Mouse (Mus musculus): Measurements from ENCODE around the gene Sertad1.

The Sertad1 gene

DNA sequence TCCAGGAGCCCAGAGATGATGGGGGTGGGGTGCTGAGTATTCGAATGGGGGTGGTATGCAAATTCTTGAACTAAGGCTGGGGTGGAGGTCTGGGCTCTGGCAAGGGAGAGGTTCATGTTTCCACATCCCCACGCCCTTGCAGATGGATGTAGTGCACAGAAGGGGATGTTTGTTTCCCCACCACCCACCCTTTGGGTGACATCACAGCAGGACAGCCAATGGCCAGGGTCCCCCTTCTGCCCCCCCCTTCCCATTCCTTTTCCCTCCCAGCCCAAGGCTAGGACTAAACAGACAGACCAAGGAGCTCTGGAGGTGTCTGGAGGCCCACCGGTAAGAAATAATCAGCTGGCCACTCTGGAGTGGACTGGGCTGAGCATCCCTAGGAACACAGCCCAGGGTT is 12.3 kb downstream of the Sertad1 start, which contains the start of gene Prx:
Gene Prx, plus strand, starts transcription at position 289 of the 400 bp plus-strand sequence.
- no peak for DNase-seq (ENCODE audit: low read depth, low spot score)

DNA sequence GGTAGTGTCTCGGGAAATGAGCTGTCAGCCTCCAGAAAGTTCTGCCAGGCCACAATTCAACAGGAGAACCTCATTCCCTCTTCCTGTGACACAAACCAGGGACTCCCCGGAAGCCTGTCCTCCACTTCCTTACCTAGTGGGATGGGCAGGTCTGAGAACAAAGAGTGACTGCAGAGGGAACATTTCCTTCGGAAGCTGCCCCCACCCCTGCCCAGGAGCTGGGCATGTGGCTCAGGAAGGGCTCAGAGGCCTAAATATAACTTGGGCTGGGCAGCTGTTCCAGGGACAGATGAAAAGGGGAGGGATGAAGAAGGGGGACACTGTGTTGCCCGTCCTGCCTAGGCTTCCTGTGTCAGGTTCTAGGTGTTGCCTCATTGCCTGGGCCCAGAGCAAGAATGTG is 14.9 kb downstream of the Sertad1 start:
- DNase-seq (ENCODE audit: low read depth, low spot score) = no peak

DNA sequence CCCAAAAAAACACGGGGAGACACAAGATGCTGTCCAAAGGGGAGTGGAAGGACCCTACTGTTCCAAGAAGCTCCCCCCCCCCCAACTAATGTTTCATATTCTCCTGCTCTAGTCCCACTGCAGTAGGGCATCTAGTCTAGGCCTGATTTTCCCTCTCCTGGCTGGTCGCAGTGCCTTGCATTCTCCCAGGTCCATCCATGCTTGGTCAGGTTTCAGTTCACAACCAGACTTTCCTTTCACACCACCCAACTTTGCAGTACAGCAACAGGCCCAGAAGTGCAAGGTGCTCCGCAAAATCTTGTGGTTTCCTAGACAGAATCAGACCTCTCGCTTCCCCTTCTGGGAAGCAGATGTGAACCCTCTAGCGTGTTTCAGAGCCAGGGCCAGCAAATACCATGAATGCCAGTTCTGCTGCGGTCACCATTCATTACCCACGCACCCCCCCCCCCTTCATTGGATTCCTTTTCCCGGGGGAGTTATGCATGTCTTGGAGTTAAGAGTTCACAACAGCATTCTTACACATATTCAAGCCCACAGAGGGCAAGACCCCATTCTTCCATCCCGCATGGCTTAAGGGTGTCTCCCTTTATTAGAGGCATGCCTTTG is 20.2 kb downstream of the Sertad1 start:
- DNase-seq (ENCODE audit: low read depth, low spot score) = no peak

DNA sequence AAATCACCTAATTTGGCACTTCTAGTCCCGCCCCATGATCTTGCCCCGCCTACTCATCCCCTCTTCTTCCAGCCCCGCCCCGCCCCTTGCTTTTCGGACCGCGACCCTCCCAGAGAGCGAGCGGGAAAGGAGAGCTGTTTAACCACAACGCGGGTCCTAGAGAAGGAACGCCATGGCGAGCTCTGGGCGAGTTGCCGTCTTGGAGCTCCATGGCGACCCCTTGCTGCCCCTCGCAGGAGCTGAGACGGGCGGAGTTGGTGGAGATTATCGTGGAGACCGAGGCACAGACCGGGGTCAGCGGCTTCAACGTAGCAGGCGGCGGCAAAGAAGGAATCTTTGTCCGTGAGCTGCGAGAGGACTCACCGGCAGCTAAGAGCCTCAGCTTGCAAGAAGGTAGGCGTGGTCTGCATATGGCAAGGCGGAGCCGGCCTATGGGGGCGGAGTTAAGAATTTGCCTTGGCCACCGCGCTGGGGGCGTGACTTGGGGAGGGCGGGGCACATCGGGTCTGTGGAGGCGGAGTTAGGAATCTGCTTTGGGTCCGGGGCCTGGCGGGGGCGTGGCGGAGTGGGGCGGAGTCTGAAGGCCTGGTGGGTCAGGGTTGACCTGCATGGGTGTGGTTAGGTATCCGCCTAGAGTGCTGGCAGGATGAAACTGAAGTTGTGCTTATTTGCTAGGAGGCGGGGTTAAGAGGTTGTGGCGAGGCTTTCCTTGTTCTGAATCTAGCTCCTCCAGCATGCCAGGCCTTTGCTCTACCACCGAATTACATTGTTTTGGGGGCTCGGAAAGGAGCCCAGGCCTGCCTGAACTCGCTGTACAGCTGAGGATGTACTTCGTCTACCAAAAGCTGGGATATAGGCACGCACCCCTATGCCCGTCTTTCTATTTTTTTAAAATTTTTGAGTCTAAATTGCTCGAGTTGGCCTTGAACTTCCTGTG is 21.3 kb downstream of the Sertad1 start:
- DNase-seq (ENCODE audit: low read depth, low spot score) = peak; percentile 98

DNA sequence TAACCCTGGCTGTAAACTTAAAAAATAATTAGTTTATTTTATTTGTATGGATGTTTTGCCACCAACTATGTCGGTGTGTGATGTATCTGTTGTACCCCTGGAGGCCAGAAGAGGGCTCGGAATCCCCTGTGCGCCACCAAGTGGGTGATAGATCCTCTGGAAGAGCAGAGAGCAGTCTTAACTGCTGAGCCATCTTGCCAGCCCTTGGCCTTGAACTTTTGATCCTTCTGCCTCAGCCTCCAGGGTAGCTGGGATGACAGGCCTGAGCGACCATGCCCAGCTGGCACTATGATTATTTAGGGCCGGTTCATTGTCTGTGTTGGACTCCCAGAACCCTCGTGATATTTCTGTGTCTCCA is 21.9 kb downstream of the Sertad1 start:
- peak; percentile 54 for DNase-seq (ENCODE audit: low read depth, low spot score)

DNA sequence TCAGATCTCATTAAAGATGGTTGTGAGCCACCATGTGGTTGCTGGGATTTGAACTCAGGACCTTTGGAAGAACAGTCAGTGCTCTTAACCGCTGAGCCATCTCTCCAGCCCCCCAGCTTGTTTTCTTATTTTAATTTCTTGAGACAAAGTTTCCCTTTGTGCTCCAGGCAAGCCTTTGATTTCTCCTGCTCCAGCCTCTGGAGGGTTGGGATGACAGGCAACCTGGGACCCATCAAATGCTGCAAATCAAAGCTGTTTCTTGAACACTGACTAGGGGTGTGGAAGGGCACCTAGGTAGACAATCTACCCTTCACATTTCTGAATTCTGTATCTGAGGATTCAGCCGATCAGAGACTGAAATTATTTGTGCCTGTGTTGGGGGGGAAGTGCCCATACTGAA is 24.1 kb downstream of the Sertad1 start:
- no peak for DNase-seq (ENCODE audit: low read depth, low spot score)

DNA sequence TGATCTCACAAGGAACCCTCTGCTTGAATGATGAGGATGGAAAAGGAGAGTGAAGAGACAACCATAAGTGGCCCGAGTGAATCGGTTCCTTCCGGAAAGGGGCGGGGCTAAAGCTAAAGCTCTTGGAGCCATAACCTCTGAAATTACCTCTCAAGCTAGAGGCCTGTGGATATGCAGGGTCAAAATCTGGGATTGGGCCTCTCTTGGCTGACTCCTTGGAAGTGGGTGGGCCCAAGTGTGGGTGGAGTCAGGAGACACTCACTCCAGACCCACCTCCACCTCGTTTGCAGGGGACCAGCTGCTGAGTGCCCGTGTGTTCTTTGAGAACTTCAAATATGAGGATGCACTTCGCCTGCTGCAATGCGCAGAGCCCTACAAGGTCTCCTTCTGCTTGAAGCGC is 28.3 kb downstream of the Sertad1 start:
- no peak for DNase-seq (ENCODE audit: low read depth, low spot score)

DNA sequence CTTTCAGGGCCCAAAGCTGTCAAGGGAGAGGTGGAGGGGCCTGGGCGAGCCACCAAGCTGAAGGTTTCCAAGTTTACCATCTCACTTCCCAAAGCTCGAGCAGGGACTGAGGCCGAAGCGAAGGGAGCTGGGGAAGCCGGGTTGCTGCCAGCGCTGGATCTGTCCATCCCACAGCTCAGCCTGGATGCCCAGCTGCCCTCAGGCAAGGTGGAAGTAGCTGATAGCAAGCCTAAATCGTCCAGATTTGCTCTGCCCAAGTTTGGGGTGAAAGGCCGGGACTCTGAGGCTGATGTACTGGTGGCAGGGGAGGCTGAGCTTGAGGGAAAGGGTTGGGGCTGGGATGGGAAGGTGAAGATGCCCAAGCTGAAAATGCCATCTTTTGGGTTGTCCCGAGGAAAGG is 31.6 kb downstream of the Sertad1 start:
- DNase-seq (ENCODE audit: low read depth, low spot score) = no peak

DNA sequence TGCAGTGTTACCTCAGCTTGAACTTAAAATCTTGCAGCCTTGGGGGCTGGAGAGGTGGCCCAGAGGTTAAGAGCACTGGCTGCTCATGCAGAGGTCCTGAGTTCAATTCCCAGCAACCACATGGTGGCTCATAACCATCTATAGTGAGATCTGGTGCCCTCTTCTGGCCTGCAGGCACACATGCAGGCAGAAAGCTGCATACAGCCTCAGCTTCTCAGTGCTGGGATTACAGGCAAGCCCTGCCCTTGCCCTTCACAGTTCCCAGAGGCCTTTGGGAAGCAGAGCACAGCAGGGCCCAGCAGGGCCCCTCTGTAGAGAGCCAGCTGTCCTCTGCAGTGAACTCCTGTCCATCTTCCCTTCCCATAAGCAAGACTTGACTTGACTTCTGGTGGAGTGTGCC is 33.4 kb downstream of the Sertad1 start:
- DNase-seq (ENCODE audit: low read depth, low spot score) = no peak

DNA sequence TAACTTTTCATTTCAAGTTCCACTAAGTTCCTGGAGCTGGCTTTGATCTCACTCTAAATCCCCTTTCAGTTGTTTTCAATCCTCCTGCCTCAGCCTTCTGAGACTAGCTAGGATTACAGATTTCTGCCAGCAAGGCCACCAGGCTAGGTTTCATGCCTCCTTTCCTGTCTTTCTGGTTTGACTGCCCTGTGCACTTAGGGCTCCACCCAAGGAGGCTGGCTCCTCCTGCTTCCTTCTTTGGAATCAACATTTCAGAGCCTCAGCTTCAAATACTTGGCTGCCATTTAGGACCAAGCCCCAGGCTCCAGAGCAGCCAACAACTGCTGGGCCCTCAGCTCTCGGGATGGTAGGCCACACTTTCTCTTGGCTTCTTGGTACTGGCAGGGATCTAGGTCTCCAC is 33.9 kb downstream of the Sertad1 start:
- no peak for DNase-seq (ENCODE audit: low read depth, low spot score)

DNA sequence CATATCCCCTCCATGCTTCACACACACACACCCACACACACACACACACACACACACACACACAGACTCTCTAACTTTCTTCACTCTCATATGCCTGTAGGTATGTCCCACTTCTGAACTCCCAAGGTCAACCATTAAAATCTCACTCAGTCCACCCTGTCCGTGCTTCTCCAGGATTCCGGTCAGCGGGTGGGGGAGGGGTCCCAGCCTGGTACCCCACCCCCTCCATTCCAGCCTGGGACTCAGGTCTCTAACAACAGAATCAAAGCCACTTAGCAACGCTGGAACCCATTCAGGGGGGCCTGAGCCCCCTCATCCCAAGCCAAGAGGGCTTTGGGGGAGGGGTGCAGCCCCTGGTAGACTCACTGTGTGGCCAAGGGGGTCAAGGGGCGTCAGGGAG is 36.3 kb downstream of the Sertad1 start, which contains the start of gene Hipk4:
Gene Hipk4, plus strand, starts transcription at position 301 of the 400 bp plus-strand sequence.
- DNase-seq (ENCODE audit: low read depth, low spot score) = no peak

DNA sequence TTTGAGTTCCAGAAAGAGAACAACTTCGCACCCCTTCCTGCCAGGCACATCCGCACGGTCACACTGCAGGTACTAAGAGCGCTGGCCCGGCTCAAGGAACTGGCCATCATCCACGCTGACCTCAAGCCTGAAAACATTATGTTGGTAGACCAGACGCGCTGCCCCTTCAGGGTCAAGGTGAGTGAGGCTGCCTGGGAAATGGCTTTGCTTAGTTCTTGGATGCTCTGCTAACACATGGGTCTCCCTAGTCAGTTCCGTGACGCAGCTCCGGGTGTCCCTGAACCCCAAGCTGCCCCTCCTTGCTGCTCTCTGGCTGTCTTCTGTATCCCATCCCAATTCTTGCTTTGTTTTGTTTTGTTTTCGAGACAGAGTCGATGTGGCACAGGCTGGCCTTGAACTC is 37.1 kb downstream of the Sertad1 start:
- DNase-seq (ENCODE audit: low read depth, low spot score) = no peak

DNA sequence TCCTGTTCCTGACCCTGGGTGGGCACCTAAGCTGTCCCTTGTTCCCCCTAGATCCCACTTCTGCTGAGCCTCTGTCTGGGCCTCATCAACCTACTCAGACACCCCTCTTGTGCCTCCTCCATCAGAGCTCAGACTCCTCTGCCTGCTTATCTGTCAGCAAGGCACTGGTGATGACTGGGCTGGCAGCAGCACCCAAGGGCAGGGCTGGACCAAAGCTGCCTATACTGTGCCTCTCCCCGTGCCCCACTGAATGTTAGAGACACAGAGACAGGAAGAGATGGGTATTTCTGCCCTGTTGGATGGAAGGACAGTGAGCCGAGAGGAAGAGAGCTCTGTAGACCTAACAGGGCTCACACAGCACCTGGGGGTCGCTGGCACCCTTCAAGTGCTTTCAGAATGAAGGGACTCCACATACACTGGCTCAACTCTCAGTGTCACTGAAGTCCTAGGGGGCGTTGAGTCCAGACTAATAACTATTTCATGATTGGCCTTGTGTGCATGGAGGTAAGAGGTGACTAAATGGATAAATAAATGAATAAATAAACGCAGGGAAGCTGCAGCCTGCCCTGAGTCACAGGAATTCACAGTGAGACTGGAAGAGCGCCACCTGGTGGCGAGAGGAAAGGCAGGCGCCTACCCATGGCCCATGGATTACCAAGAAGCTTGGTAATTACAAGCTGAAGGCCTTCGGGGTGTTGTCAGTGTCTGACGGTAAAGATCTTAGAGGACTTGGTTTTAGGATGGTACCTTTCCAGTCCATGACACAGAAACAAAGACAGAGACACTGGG is 39.5 kb downstream of the Sertad1 start:
- DNase-seq (ENCODE audit: low read depth, low spot score) = peak; percentile 85

DNA sequence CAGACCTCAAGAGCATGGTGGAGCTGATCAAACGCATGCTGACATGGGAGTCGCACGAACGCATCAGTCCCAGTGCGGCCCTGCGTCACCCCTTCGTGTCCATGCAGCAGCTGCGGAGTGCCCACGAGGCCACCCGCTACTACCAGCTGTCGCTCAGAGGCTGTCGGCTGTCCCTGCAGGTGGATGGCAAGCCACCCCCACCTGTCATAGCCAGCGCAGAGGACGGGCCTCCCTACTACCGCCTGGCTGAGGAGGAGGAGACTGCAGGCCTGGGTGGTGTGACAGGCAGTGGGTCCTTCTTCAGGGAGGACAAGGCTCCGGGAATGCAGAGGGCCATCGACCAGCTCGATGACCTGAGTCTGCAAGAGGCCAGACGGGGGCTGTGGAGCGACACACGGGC is 42.4 kb downstream of the Sertad1 start:
- no peak for DNase-seq (ENCODE audit: low read depth, low spot score)

DNA sequence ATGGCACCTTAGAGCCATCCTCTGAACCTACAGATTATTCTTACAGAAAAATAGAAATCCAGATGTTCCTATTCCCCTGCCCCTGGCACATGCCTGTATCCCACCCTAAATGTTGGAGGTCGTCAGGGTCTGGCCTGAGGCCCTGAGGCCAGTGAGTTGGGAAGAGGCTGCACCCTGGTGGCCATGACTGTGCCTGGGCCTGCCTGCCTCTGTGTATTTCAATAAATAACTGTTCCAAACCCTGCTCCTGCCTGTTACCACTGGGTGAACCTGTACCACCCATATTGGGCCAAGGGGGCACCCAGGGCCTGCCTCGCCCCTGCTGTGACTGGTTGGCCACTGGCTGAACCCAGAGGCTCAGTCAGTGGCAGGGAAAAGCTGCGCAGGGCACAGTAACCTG is 44.2 kb downstream of the Sertad1 start:
- no peak for DNase-seq (ENCODE audit: low read depth, low spot score)

DNA sequence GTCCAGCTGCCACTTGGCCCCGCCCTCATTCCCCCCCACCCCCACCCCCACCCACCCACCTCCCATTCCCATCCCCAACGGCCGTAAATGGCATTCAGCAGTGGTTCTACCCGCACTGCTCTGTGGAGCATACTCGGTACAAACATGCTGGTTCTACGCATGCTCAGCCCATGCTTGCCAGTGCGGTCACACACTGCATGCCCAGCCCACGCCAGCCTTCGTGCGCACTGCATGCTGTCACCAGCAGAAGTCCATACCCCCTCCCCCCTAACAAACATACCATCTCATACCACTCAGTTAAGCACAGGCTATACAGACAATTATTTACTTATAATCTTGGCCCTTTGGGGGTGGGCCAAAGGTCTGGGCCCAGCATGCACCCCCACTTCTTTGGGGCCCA is 45.0 kb downstream of the Sertad1 start:
- no peak for DNase-seq (ENCODE audit: low read depth, low spot score)

DNA sequence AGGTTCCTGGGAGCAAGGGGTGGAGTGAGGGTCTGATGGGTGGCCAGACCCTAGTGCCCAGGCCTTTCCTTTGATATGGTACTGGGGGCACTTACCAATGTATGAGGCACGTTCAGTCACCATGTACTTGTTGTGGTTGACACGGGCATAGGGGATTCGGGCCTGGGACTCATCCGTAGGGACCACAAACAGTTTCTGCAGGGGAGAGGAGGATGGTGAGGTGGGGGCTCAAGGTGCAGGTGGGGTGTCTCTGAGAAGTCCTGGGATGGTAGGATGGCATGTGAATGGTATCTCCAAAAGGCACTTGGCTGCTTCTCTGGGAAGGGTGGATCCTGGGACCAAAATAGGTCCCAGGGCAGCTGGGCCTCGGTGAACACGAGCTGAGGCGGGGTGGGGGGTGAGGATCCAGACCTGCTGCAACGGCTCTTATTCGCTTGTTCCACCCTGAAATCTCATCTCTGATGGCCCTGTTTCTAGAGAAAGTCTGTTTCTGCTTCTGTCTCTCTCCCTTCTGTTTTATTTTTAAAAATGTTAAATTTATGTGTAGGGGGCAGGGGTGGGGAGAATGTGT is 45.9 kb downstream of the Sertad1 start:
- DNase-seq (ENCODE audit: low read depth, low spot score) = no peak

DNA sequence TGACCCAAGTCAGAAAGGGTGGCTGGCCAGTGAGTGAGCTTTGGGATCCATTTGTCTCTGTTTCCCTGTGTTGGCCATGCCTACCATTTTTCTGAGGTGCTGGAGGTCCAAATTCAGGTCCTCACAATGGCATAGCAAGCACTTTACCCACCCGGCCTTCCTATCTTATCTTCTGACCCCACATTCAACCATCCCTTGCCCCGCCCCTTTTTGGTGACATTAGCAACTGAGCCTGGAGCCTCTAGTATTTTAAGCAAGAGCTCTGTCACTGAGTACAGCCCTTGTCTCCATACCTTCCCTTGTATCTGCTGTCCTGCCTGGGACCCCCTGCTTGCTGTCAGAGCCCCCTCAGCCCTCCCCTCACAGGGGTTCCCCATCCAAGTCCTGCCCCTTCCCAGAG is 48.7 kb downstream of the Sertad1 start:
- no peak for DNase-seq (ENCODE audit: low read depth, low spot score)

DNA sequence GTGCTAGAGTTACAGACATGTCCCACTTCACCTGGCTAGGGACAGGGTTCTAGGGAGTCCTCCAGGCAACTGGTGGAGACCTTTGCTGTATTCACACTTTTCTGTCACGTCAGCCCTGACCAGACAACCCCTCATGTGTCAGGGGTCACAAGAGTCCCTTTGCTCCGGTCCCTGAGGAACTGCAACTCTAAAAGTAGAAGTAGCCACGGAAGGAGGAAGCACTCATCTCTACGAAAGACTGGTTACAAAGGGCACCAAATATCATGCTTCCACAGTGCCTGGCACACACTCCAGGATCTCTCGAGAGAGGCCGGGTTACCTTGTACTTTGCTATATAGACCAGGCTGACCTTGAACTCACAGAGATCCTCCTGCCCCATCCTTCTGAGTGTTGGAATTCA is 49.9 kb downstream of the Sertad1 start:
- no peak for DNase-seq (ENCODE audit: low read depth, low spot score)

DNA sequence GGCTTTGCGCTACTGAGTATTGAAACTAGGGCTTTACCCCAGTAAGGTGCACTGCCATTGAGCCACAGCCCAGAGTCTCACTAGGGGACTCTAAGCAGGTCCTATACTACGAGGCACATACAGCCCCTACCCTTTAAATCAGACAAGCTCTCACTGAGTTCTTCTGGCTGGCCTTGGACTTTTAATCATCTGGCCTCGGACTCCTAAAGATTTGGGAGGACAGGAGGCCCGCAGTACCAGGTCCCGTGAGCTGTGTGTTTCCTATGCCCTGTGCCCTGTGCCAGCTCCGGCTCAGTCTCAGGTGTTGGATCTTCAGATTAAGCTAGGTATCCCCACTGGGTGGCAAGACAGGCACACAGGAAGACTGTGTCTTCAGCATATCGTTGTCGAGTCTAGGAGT is 51.3 kb downstream of the Sertad1 start:
- DNase-seq (ENCODE audit: low read depth, low spot score) = no peak

DNA sequence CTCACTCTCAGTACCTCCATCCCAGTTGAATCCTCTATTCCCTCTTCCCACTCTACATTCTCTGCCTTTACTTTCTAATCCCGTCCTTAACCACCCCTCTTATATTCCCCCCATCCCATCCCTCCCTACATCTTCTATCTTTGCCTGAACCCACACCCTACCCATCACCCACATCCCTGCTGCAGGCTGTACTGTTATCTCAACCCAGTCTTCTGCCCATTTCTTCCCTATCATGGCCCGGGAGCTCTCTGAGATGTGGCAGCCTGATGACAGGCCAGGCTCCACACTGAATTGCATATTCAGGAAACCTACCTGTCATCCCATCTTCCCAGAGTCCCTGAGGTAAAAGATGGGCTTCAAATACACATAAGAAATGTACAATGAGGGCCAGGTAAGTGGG is 52.1 kb downstream of the Sertad1 start:
- DNase-seq (ENCODE audit: low read depth, low spot score) = no peak

Measured in forelimb bud, embryonic 11.5 days (tissue).